Mouse (Mus musculus): ENCODE data around the gene B4galt4. TPM values are rescaled to one million over a fixed set of nuclear protein-coding genes. Genes with fewer than 3 reads are reported as not detected.
"Not testable (repeated sequence)": the region's sequence is repeated elsewhere in the genome, so short reads cannot be mapped to it uniquely, and the experiment has no call there.

B4galt4 gene
- total RNA-seq (2014; fragmentation: Nextera tagmentation) (62.7 and 65.3 TPM in 2 replicates), total RNA-seq (2017) (58.2 and 61.1 TPM in 2 replicates)

GRCm38 (mm10) chr16:38742113-38742658 is at the start of gene B4galt4:
Gene B4galt4 (plus strand): TSS chr16:38742264.
- ATAC-seq (replicated peaks; ENCODE audit: poor library complexity, severe bottlenecking): peak; percentile 79

- peak; percentile 86 for ATAC-seq (replicated peaks; ENCODE audit: poor library complexity, severe bottlenecking)
Measured at GRCm38 (mm10) chr16:38694906-38695540, 47.0 kb upstream of the B4galt4 start.

GRCm38 (mm10) chr16:38695557-38695956 is 46.5 kb upstream of the B4galt4 start:
- no peak for ATAC-seq (replicated peaks; ENCODE audit: poor library complexity, severe bottlenecking)

GRCm38 (mm10) chr16:38697611-38698010 is 44.5 kb upstream of the B4galt4 start:
- ATAC-seq (replicated peaks; ENCODE audit: poor library complexity, severe bottlenecking): no peak

- ATAC-seq (replicated peaks; ENCODE audit: poor library complexity, severe bottlenecking): no peak
Measured at GRCm38 (mm10) chr16:38700392-38701162, 41.5 kb upstream of the B4galt4 start.

- ATAC-seq (replicated peaks; ENCODE audit: poor library complexity, severe bottlenecking): peak; percentile 95
Measured at GRCm38 (mm10) chr16:38701492-38702185, 40.4 kb upstream of the B4galt4 start.

- ATAC-seq (replicated peaks; ENCODE audit: poor library complexity, severe bottlenecking): no peak
Measured at GRCm38 (mm10) chr16:38702316-38702715, 39.7 kb upstream of the B4galt4 start.

GRCm38 (mm10) chr16:38703501-38703900 is 38.6 kb upstream of the B4galt4 start:
- ATAC-seq (replicated peaks; ENCODE audit: poor library complexity, severe bottlenecking): no peak

GRCm38 (mm10) chr16:38705531-38706281 is 36.4 kb upstream of the B4galt4 start:
- ATAC-seq (replicated peaks; ENCODE audit: poor library complexity, severe bottlenecking): no peak

- ATAC-seq (replicated peaks; ENCODE audit: poor library complexity, severe bottlenecking): no peak
Measured at GRCm38 (mm10) chr16:38706782-38707181, 35.3 kb upstream of the B4galt4 start.

GRCm38 (mm10) chr16:38708962-38709520 is 33.0 kb upstream of the B4galt4 start:
- ATAC-seq (replicated peaks; ENCODE audit: poor library complexity, severe bottlenecking): peak; percentile 51

- peak; percentile 61 for ATAC-seq (replicated peaks; ENCODE audit: poor library complexity, severe bottlenecking)
Measured at GRCm38 (mm10) chr16:38711245-38711644, 30.8 kb upstream of the B4galt4 start.

- peak; percentile 19 for ATAC-seq (replicated peaks; ENCODE audit: poor library complexity, severe bottlenecking)
Measured at GRCm38 (mm10) chr16:38712105-38712504, 30.0 kb upstream of the B4galt4 start.

- peak; percentile 58 for ATAC-seq (replicated peaks; ENCODE audit: poor library complexity, severe bottlenecking)
Measured at GRCm38 (mm10) chr16:38712581-38713403, 29.3 kb upstream of the B4galt4 start, which contains the start of gene Arhgap31. Gene Arhgap31 (minus strand): TSS chr16:38713274.

GRCm38 (mm10) chr16:38713404-38714258 is 28.4 kb upstream of the B4galt4 start:
- ATAC-seq (replicated peaks; ENCODE audit: poor library complexity, severe bottlenecking): peak; percentile 29

- ATAC-seq (replicated peaks; ENCODE audit: poor library complexity, severe bottlenecking): not testable (repeated sequence)
Measured at GRCm38 (mm10) chr16:38714259-38714526, 27.9 kb upstream of the B4galt4 start.

GRCm38 (mm10) chr16:38721377-38721776 is 20.7 kb upstream of the B4galt4 start:
- ATAC-seq (replicated peaks; ENCODE audit: poor library complexity, severe bottlenecking): peak; percentile 27; the same call in 1 of the 2 replicates

GRCm38 (mm10) chr16:38724256-38724655 is 17.8 kb upstream of the B4galt4 start:
- ATAC-seq (replicated peaks; ENCODE audit: poor library complexity, severe bottlenecking): no peak
